Mouse (Mus musculus) limb, embryonic 15.5 days (tissue): ENCODE data around the gene Ndufb6. TPM values are rescaled to one million over a fixed set of nuclear protein-coding genes. Genes with fewer than 3 reads are reported as not detected.

Experiments
- ATAC-seq: fragments of 200-750 bp; cut with Nextera tagmentation; 2 replicates; pipeline ENCODE4 v1.8.0; 2017; ENCODE audit warnings: low read depth, moderate TSS enrichment; ENCODE audit not compliant: insufficient number of reproducible peaks, low FRiP score, low TSS enrichment
- H3K27ac ChIP-seq: fragments of 300-500 bp; sonication (generic); 2 replicates; pipeline ENCODE4 v1.5.1; 2015; ENCODE audit warnings: moderate library complexity, mild to moderate bottlenecking, inconsistent platforms
- H3K27me3 ChIP-seq: fragments of 300-500 bp; sonication (generic); 2 replicates; pipeline ENCODE4 v1.6.1; 2015; ENCODE audit warnings: inconsistent platforms
- H3K36me3 ChIP-seq: fragments of 300-500 bp; sonication (generic); 2 replicates; pipeline ENCODE4 v1.6.1; 2015; ENCODE audit warnings: inconsistent platforms
- H3K4me1 ChIP-seq: fragments of 300-500 bp; sonication (generic); 2 replicates; pipeline ENCODE4 v1.6.1; 2015; ENCODE audit warnings: inconsistent platforms
- H3K4me2 ChIP-seq: fragments of 300-500 bp; sonication (generic); 2 replicates; pipeline ENCODE4 v1.6.1; 2015; ENCODE audit warnings: mild to moderate bottlenecking, inconsistent platforms
- H3K4me3 ChIP-seq: fragments of 300-500 bp; sonication (generic); 2 replicates; pipeline ENCODE4 v1.5.1; 2015; ENCODE audit warnings: mild to moderate bottlenecking, inconsistent platforms
- H3K9ac ChIP-seq: fragments of 300-500 bp; sonication (generic); 2 replicates; pipeline ENCODE4 v1.6.1; 2015; ENCODE audit warnings: inconsistent platforms
- H3K9me3 ChIP-seq: fragments of 300-500 bp; sonication (generic); 2 replicates; pipeline ENCODE4 v1.6.1; 2016; ENCODE audit warnings: inconsistent platforms
- WGBS: fragments of 180-500 bp; shearing (Covaris S2); methylation state at CpG from one replicate; pipeline ENCODE4 v1.1.7; 2015; 5-methylcytosine and 5-hydroxymethylcytosine counted together
- polyA plus RNA-seq: library from polyadenylated mRNA; unstranded; fragments of >200 nt; fragmentation: Nextera tagmentation; extraction: Ambion mirVana; gene quantifications from 2 replicates; pipeline ENCODE4 v1.2.1, GENCODE M21; 2015

Gene Ndufb6
- 280 and 288 TPM in 2 replicates for polyA plus RNA-seq

GRCm38 (mm10) chr4:40279276-40279900 lies at the start of gene Ndufb6:
Gene Ndufb6, minus strand, starts transcription at chr4:40279421.
- no peaks in the 10 kb centered on the region for H3K27me3 ChIP-seq
- H3K36me3 ChIP-seq: peaks cover 21% of the 10 kb centered on the region
- H3K4me3 ChIP-seq: peak within 1 kb of the TSS; percentile 96
- peaks cover 12% of the 10 kb centered on the region for H3K4me1 ChIP-seq
- H3K9ac ChIP-seq: peak within 1 kb of the TSS; percentile 93
- ATAC-seq: peak; percentile 92
- no peaks in the 10 kb centered on the region for H3K9me3 ChIP-seq
- H3K27ac ChIP-seq: peak within 1 kb of the TSS; percentile 83
- WGBS: under 1% methylated on average over 36 of the region's 36 CpGs
- peak within 1 kb of the TSS; percentile 80 for H3K4me2 ChIP-seq

- Histone ChIP-seq H3K4me2 (no peak overlapping the region), H3K36me3 (no peaks in the 10 kb centered on the region), H3K9ac (no peak overlapping the region), H3K27ac (no peak overlapping the region), H3K4me3 (no peak overlapping the region), H3K4me1 (no peaks in the 10 kb centered on the region), H3K9me3 (no peaks in the 10 kb centered on the region), H3K27me3 (no peaks in the 10 kb centered on the region)
- WGBS: 82% methylated on average over 3 of the region's 3 CpGs
- ATAC-seq: no peak
Observed at GRCm38 (mm10) chr4:40327161-40327560, 47.9 kb upstream of the Ndufb6 start.

GRCm38 (mm10) chr4:40324620-40325019 lies 45.4 kb upstream of the Ndufb6 start:
- H3K27me3 ChIP-seq: no peaks in the 10 kb centered on the region
- H3K4me3 ChIP-seq: no peak overlapping the region
- ATAC-seq: no peak
- H3K4me1 ChIP-seq: no peaks in the 10 kb centered on the region
- no peak overlapping the region for H3K27ac ChIP-seq
- no peak overlapping the region for H3K9ac ChIP-seq
- 80% methylated on average over 7 of the region's 7 CpGs for WGBS
- H3K4me2 ChIP-seq: no peak overlapping the region
- H3K9me3 ChIP-seq: no peaks in the 10 kb centered on the region
- no peaks in the 10 kb centered on the region for H3K36me3 ChIP-seq

GRCm38 (mm10) chr4:40317404-40317803 lies 38.2 kb upstream of the Ndufb6 start:
- no peak overlapping the region for H3K4me2 ChIP-seq
- H3K9ac ChIP-seq: no peak overlapping the region
- WGBS: 75% methylated on average over 3 of the region's 3 CpGs
- no peak overlapping the region for H3K27ac ChIP-seq
- no peaks in the 10 kb centered on the region for H3K36me3 ChIP-seq
- H3K27me3 ChIP-seq: no peaks in the 10 kb centered on the region
- no peaks in the 10 kb centered on the region for H3K9me3 ChIP-seq
- no peak for ATAC-seq
- no peak overlapping the region for H3K4me3 ChIP-seq
- no peaks in the 10 kb centered on the region for H3K4me1 ChIP-seq

GRCm38 (mm10) chr4:40313026-40313425 lies 33.8 kb upstream of the Ndufb6 start:
- no peaks in the 10 kb centered on the region for H3K4me1 ChIP-seq
- H3K27me3 ChIP-seq: no peaks in the 10 kb centered on the region
- no peaks in the 10 kb centered on the region for H3K36me3 ChIP-seq
- H3K4me3 ChIP-seq: no peak overlapping the region
- no peaks in the 10 kb centered on the region for H3K9me3 ChIP-seq
- H3K9ac ChIP-seq: no peak overlapping the region
- no peak overlapping the region for H3K27ac ChIP-seq
- no peak overlapping the region for H3K4me2 ChIP-seq
- no peak for ATAC-seq
- WGBS: 69% methylated on average over 6 of the region's 6 CpGs

GRCm38 (mm10) chr4:40312213-40312612 lies 33.0 kb upstream of the Ndufb6 start:
- Histone ChIP-seq H3K9me3 (no peaks in the 10 kb centered on the region), H3K4me3 (no peak overlapping the region), H3K27ac (no peak overlapping the region), H3K9ac (no peak overlapping the region), H3K4me1 (no peaks in the 10 kb centered on the region), H3K4me2 (no peak overlapping the region), H3K27me3 (no peaks in the 10 kb centered on the region), H3K36me3 (no peaks in the 10 kb centered on the region)
- WGBS: 84% methylated on average over 1 of the region's 1 CpGs
- ATAC-seq: no peak

GRCm38 (mm10) chr4:40310796-40311383 lies 31.7 kb upstream of the Ndufb6 start:
- 67% methylated on average over 11 of the region's 11 CpGs for WGBS
- Histone ChIP-seq H3K4me3 (no peak overlapping the region), H3K36me3 (no peaks in the 10 kb centered on the region), H3K27me3 (no peaks in the 10 kb centered on the region), H3K4me2 (no peak overlapping the region), H3K9ac (no peak overlapping the region), H3K4me1 (no peaks in the 10 kb centered on the region), H3K27ac (no peak overlapping the region), H3K9me3 (no peaks in the 10 kb centered on the region)
- no peak for ATAC-seq

GRCm38 (mm10) chr4:40309682-40310081 lies 30.5 kb upstream of the Ndufb6 start:
- no peak overlapping the region for H3K27ac ChIP-seq
- no peaks in the 10 kb centered on the region for H3K9me3 ChIP-seq
- no peaks in the 10 kb centered on the region for H3K27me3 ChIP-seq
- no peaks in the 10 kb centered on the region for H3K4me1 ChIP-seq
- H3K36me3 ChIP-seq: no peaks in the 10 kb centered on the region
- ATAC-seq: no peak
- H3K4me2 ChIP-seq: no peak overlapping the region
- no peak overlapping the region for H3K9ac ChIP-seq
- H3K4me3 ChIP-seq: no peak overlapping the region

- 73% methylated on average over 10 of the region's 10 CpGs for WGBS
Observed at GRCm38 (mm10) chr4:40302445-40303125, 23.4 kb upstream of the Ndufb6 start.

GRCm38 (mm10) chr4:40301076-40301789 lies 22.0 kb upstream of the Ndufb6 start:
- Histone ChIP-seq H3K9ac (no peak overlapping the region), H3K4me1 (no peaks in the 10 kb centered on the region), H3K9me3 (no peaks in the 10 kb centered on the region), H3K27me3 (0 out of 2 replicates have a peak, but pooled peaks cover 5% of the 10 kb centered on the region), H3K4me3 (peak overlapping the region; percentile 1; the same call in 1 of the 2 replicates), H3K36me3 (no peaks in the 10 kb centered on the region), H3K4me2 (peak overlapping the region; percentile 8; the same call in 1 of the 2 replicates), H3K27ac (no peak overlapping the region)
- ATAC-seq: no peak
- WGBS: 9% methylated on average over 16 of the region's 16 CpGs

More at GRCm38 (mm10) chr4:40302445-40303125, 23.4 kb upstream of the Ndufb6 start:
- Histone ChIP-seq H3K9ac (no peak overlapping the region), H3K4me2 (no peak overlapping the region), H3K36me3 (no peaks in the 10 kb centered on the region), H3K9me3 (no peaks in the 10 kb centered on the region), H3K4me3 (no peak overlapping the region), H3K27ac (no peak overlapping the region), H3K27me3 (0 out of 2 replicates have a peak, but pooled peaks cover 5% of the 10 kb centered on the region), H3K4me1 (no peaks in the 10 kb centered on the region)
- ATAC-seq: no peak

- 79% methylated on average over 5 of the region's 5 CpGs for WGBS
- H3K4me1 ChIP-seq: no peaks in the 10 kb centered on the region
Observed at GRCm38 (mm10) chr4:40299169-40299568, 19.9 kb upstream of the Ndufb6 start.

More at GRCm38 (mm10) chr4:40299169-40299568, 19.9 kb upstream of the Ndufb6 start:
- Histone ChIP-seq H3K36me3 (no peaks in the 10 kb centered on the region), H3K27ac (no peak overlapping the region), H3K4me3 (no peak overlapping the region), H3K9me3 (peaks cover 1% of the 10 kb centered on the region; the same call in 1 of the 2 replicates), H3K27me3 (0 out of 2 replicates have a peak, but pooled peaks cover 5% of the 10 kb centered on the region), H3K4me2 (no peak overlapping the region), H3K9ac (no peak overlapping the region)
- no peak for ATAC-seq
